In the genomic region with DNA sequence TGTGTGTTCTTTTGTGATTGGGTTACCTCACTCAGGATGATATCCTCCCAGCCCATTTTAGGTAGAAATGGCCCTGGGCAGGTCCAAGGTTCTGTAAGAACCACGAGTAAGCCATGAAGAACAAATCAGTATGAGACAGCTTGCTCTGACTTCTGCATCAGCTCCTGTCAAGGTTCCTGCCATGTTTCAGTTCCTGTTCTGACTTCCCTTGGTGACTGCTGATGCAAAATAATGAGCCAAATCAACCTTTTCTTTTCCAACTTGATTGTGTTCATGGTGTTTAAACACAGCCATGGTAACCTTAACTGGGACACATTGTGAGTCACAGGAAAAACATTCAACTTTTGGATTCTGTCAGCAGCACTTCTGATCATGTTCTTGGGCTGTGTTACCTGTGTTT, we compare ENCODE assay signal across 34 mouse cellular contexts.
"Had no signal": no experiment of that assay in that cellular context is flagged by ENCODE, and none has a peak within 500 bp of the region (broad histone marks: within the 10 kb centered on the region; RNA-seq: fewer than 3 reads in every experiment).

No protein-coding gene starts in this region.

- ATAC-seq: hindbrain, postnatal 0 days; inflammation-experienced regulatory T-cells, adult 6 months; intestine, embryonic 15.5 days; intestine, embryonic 16.5 days; intestine, postnatal 0 days had no signal

- H3K27ac ChIP-seq: heart, embryonic 13.5 days; heart, embryonic 15.5 days; hindbrain, embryonic 10.5 days; hindbrain, embryonic 12.5 days; hindbrain, embryonic 13.5 days; hindbrain, embryonic 14.5 days; hindbrain, embryonic 15.5 days; hindbrain, postnatal 0 days; intestine, embryonic 15.5 days; kidney, embryonic 15.5 days; kidney, postnatal 0 days; layer of hippocampus, adult 2 months; left cerebral cortex, adult 2 months had no signal

- H3K4me2 ChIP-seq: heart, embryonic 11.5 days; heart, embryonic 12.5 days; heart, embryonic 13.5 days; heart, embryonic 15.5 days; hindbrain, embryonic 12.5 days; hindbrain, embryonic 13.5 days; hindbrain, embryonic 14.5 days; hindbrain, embryonic 15.5 days; intestine, embryonic 15.5 days; kidney, embryonic 15.5 days had no signal

- H3K4me3 ChIP-seq: heart, embryonic 12.5 days; heart, embryonic 13.5 days; heart, embryonic 15.5 days; hindbrain, embryonic 10.5 days; hindbrain, embryonic 12.5 days; hindbrain, embryonic 13.5 days; hindbrain, embryonic 15.5 days; intestine, embryonic 15.5 days; kidney, embryonic 15.5 days; layer of hippocampus, adult 2 months; left cerebral cortex, adult 2 months had no signal

- H3K9ac ChIP-seq: heart, embryonic 12.5 days; heart, embryonic 13.5 days; heart, embryonic 15.5 days; hindbrain, embryonic 12.5 days; hindbrain, embryonic 13.5 days; hindbrain, embryonic 14.5 days; hindbrain, embryonic 15.5 days; intestine, embryonic 15.5 days; kidney, embryonic 15.5 days had no signal

- H3K36me3 ChIP-seq: heart, embryonic 12.5 days; heart, embryonic 13.5 days; heart, embryonic 15.5 days; hindbrain, embryonic 10.5 days; hindbrain, embryonic 12.5 days; hindbrain, embryonic 13.5 days; hindbrain, embryonic 15.5 days; intestine, embryonic 15.5 days; kidney, embryonic 15.5 days had no signal

- H3K4me1 ChIP-seq: heart, embryonic 12.5 days; heart, embryonic 13.5 days; heart, embryonic 15.5 days; hindbrain, embryonic 10.5 days; hindbrain, embryonic 12.5 days; hindbrain, embryonic 13.5 days; hindbrain, embryonic 15.5 days; intestine, embryonic 15.5 days; kidney, embryonic 15.5 days had no signal

- H3K27me3 ChIP-seq: heart, embryonic 12.5 days; heart, embryonic 13.5 days; heart, embryonic 15.5 days; hindbrain, embryonic 12.5 days; hindbrain, embryonic 13.5 days; hindbrain, embryonic 15.5 days; intestine, embryonic 15.5 days; kidney, embryonic 15.5 days had no signal

- DNase-seq: heart, postnatal 10 days; heart, postnatal 14 days; heart, postnatal 36 days; heart, postnatal 4 days; kidney, adult 11 months; kidney, adult 18-20 months; kidney, adult 2 months; kidney, adult 8-10 months; kidney, adult 9 months; kidney, postnatal 10 days; kidney, postnatal 14 days; kidney, postnatal 25 days; kidney, postnatal 36 days; kidney, postnatal 4 days; layer of hippocampus, adult 9-11 months; layer of hippocampus, postnatal 36 days had no signal

- H3K9me3 ChIP-seq: heart, embryonic 13.5 days; heart, embryonic 15.5 days; hindbrain, embryonic 10.5 days; hindbrain, embryonic 12.5 days; hindbrain, embryonic 13.5 days; hindbrain, embryonic 15.5 days; intestine, embryonic 15.5 days; kidney, embryonic 15.5 days had no signal
